Mouse (Mus musculus) heart, embryonic 12.5 days (tissue): ENCODE data around the gene E130308A19Rik. TPM values are rescaled to one million over a fixed set of nuclear protein-coding genes. Genes with fewer than 3 reads are reported as not detected.
A peak's percentile ranks its signal among the peaks of the same experiment; 100 is the strongest.

ENCODE experiments used
- ATAC-seq: fragments of 200-750 bp; cut with Nextera tagmentation; 2 replicates; pipeline ENCODE4 v1.8.0; 2017; ENCODE audit warnings: moderate TSS enrichment, moderate library complexity; ENCODE audit not compliant: insufficient number of reproducible peaks, low FRiP score
- H3K27ac ChIP-seq: fragments of 300-500 bp; sonication (generic); 2 replicates; pipeline ENCODE4 v1.5.1; 2016; ENCODE audit warnings: mild to moderate bottlenecking, moderate library complexity; ENCODE audit not compliant: poor library complexity, severe bottlenecking
- H3K27me3 ChIP-seq: fragments of 300-500 bp; sonication (generic); replicated peaks from 2 replicates; pipeline ENCODE4 v1.6.1; 2016; ENCODE audit warnings: mild to moderate bottlenecking, moderate library complexity
- H3K36me3 ChIP-seq: fragments of 300-500 bp; sonication (generic); 2 replicates; pipeline ENCODE4 v1.6.1; 2016; ENCODE audit warnings: mild to moderate bottlenecking, moderate library complexity
- H3K4me1 ChIP-seq: fragments of 300-500 bp; sonication (generic); replicated peaks from 2 replicates; pipeline ENCODE4 v1.6.1; 2016; ENCODE audit warnings: mild to moderate bottlenecking
- H3K4me2 ChIP-seq: fragments of 300-500 bp; sonication (generic); 2 replicates; pipeline ENCODE4 v1.6.1; 2016; ENCODE audit warnings: mild to moderate bottlenecking, moderate library complexity
- H3K4me3 ChIP-seq: fragments of 300-500 bp; sonication (generic); 2 replicates; pipeline ENCODE4 v1.5.1; 2016; ENCODE audit warnings: mild to moderate bottlenecking
- H3K9ac ChIP-seq: fragments of 300-500 bp; sonication (generic); 2 replicates; pipeline ENCODE4 v1.6.1; 2016; ENCODE audit warnings: mild to moderate bottlenecking, moderate library complexity
- H3K9me3 ChIP-seq: fragments of 300-500 bp; sonication (generic); replicated peaks from 2 replicates; pipeline ENCODE4 v1.6.1; 2016; ENCODE audit warnings: mild to moderate bottlenecking, moderate library complexity
- WGBS: fragments of 180-500 bp; shearing (Covaris S2); methylation state at CpG from one replicate; pipeline ENCODE4 v1.1.7; 2016; 5-methylcytosine and 5-hydroxymethylcytosine counted together
- polyA plus RNA-seq: library from polyadenylated mRNA; unstranded; fragments of >200 nt; fragmentation: Nextera tagmentation; extraction: Ambion mirVana; gene quantifications from 2 replicates; pipeline ENCODE4 v1.2.1, GENCODE M21; 2016

The E130308A19Rik gene
- 30.1 and 30.2 TPM in 2 replicates for polyA plus RNA-seq

DNA sequence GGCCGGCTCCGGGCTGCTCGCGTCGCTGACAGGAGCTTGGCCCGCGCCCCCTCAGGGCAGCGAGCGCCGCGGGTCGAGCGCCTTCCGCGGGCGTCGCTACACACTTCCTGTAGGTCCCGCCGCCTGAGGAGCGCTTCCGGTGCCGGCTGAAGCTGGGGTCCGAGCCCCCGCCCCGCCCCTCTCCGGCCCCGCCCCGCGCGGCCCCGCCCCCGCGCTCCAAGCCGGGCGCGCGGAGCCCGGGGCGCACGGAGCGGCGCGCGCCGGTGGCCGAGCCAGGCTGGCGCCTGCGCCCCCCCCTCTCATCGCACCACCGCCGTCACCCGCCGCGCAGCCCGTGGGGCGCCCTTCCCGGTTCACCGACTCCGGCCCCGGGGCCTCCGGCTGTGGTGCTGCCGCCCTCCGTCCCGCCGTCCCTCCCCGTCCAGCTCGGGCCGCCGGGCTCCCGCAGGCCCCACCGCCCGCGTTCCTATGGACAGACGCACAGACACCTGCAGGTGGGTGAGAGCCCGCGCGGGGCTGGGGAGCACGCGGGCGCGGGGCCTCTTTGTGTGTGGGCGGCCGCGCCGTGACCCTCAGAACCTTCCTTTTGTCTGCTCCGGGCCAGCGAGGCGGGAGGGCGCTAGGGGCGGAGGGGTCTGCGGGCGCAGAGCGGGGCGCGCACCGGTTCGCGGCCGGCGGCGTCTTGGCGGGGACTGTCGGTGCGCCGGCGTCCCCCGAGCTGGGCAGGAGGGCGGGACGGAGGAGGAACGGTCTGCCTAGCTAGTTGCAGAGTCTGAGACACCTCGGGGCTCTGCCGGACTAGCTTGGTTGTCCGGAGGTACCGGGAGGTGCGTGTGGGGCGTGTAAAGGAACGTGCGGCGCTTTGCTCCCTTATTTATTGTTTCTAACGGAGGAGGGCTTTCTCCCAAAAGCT lies at the start of gene E130308A19Rik:
Gene E130308A19Rik, plus strand, starts transcription at position 214 of the 913 bp plus-strand sequence.
- Histone ChIP-seq H3K4me3 (peak within 1 kb of the TSS; percentile 68), H3K4me2 (peak within 1 kb of the TSS; percentile 78), H3K36me3 (no peaks in the 10 kb centered on the region), H3K27ac (peak within 1 kb of the TSS; percentile 80), H3K9ac (peak within 1 kb of the TSS; percentile 79), H3K4me1 (peaks cover 23% of the 10 kb centered on the region), H3K9me3 (no peaks in the 10 kb centered on the region), H3K27me3 (no peaks in the 10 kb centered on the region)
- ATAC-seq, result peak; percentile 94
- under 1% methylated on average over 104 of the region's 120 CpGs for WGBS

DNA sequence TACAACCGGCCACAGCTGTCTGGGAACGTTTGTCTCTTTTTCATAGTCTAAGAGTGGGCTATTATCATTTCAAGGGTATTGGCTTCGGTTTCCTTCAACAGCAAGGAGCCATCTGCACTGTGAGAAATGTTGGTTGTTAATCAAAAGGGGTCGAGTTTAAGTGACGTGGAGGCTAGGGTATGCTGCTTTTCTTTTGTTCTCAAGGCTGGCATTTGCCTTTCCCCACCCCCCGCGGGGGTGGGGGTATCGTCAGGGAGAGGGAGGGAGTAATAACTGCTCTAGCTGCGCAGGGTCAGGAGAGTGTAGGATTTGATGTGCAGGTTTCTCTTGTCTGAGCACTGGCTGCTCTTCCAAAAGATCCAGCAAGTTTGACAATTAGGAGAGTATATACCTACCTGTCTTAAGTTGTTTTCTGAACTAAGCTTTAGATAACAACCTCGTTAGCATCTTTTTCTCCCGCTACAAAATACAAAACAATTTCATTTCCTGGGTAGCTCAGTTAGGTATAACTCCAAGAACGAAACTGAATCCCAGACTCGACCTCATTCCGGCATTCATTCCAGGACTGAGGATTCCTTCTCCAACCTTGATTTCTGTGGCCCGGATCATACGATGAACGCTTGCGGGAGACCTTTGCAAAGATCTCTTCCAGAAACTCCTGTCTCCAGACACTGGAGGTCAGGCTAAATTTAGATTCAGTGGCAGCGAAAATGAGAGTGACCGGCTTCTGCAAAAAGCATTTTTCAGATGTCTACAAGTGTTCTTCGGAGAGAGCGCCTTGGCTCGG lies 45.3 kb upstream of the E130308A19Rik start:
- Histone ChIP-seq H3K27me3 (no peaks in the 10 kb centered on the region), H3K27ac (peak overlapping the region; percentile 89), H3K9me3 (no peaks in the 10 kb centered on the region), H3K36me3 (no peaks in the 10 kb centered on the region), H3K4me3 (peak overlapping the region; percentile 78), H3K4me2 (peak overlapping the region; percentile 70), H3K9ac (peak overlapping the region; percentile 76), H3K4me1 (peaks cover 13% of the 10 kb centered on the region)
- ATAC-seq, result peak; percentile 39; the same call in 1 of the 2 replicates
- WGBS, result under 1% methylated on average over 23 of the region's 23 CpGs

DNA sequence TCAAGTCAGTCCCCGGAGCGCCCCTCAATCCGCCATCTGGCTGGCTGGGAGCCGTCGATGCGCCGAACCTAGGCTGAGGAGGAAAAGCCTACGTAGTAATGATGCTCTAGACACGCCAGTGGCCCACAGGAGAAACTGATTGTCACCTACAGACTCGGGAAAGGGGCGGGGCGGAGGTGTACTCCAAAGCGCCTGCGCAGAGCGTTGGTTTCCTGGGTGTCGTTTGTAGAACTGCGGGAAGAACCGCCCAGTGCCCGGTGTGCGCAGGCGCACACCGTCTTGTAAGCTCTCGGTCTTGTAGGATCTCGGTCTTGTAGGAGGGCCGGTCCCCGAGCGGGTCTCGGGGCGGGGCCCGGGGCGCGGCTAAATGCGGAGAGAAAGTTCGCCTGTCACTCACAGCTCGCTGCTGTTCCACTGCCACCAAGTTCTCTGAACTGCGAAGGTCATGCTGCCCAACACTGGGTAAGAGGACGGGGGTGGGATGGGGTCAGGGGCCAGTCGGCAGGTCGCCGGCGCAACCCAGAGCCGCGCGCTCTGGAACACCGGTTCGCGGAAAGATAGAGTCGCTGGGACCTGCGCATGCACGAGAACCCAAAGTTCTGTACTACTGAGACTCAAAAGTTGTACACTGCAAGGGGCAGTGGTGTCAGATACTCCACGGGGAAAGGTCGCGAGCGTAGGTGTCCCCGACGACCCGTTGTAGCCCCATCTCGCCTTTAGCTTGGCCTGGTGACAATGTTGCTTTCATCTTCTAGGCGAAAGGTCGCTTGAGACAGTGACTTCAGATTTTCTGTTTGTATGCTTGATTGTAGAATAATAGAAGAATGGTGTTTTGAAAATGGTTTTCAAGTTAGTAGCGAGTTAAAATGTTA lies 44.5 kb upstream of the E130308A19Rik start, which contains the start of gene Hsdl2:
Gene Hsdl2, plus strand, starts transcription at position 250 of the 872 bp plus-strand sequence.
- Histone ChIP-seq H3K27ac (peak within 1 kb of the TSS; percentile 89), H3K4me2 (peak within 1 kb of the TSS; percentile 70), H3K4me1 (peaks cover 13% of the 10 kb centered on the region), H3K4me3 (peak within 1 kb of the TSS; percentile 78), H3K9ac (peak within 1 kb of the TSS; percentile 76), H3K27me3 (no peaks in the 10 kb centered on the region), H3K9me3 (no peaks in the 10 kb centered on the region), H3K36me3 (no peaks in the 10 kb centered on the region)
- ATAC-seq, result peak; percentile 97
- under 1% methylated on average over 61 of the region's 61 CpGs for WGBS

DNA sequence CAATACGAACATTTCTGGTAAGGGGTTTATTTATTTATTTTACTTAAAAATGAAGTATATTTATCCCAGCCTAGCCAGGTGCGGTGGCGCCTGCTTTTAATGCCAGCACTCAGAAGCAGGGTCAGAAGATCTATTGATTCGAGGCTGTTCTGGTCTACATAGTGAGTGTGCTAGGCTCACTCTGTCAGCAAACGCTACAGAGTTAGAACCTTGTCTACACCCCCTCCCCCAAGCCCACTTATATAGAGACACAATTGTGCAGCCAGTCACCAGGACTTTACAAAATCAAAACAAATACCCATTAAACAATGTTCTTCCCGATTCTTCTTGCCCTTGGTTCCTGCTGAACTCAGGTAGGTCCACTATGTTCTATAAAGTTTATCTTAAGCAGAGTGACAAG lies 43.8 kb upstream of the E130308A19Rik start:
- no peak for ATAC-seq
- peak overlapping the region; percentile 76 for H3K9ac ChIP-seq
- peak overlapping the region; percentile 70 for H3K4me2 ChIP-seq
- H3K4me3 ChIP-seq, result peak overlapping the region; percentile 78
- H3K9me3 ChIP-seq, result no peaks in the 10 kb centered on the region
- 25% methylated on average over 6 of the region's 6 CpGs for WGBS
- no peak overlapping the region for H3K27ac ChIP-seq
- no peaks in the 10 kb centered on the region for H3K27me3 ChIP-seq
- H3K36me3 ChIP-seq, result no peaks in the 10 kb centered on the region
- peaks cover 13% of the 10 kb centered on the region for H3K4me1 ChIP-seq

DNA sequence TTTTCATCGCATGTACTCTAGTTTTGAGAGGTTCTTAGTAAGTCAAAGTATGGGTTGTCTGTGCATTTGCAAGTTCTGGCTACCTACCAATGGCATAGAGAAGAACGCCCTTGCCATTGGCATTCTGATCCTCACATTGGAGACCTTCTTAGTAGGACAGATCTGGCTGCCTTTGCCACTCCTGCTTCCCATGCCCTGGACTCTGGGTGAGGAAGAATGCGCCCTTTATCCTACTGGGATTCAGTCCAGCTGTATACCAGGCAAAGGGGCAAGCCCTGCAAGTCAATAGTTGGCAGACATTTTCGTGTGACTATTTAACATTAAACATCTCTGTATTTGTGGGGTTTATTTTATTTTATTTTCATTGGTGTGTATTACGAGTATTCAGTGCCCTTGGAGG lies 40.9 kb upstream of the E130308A19Rik start:
- Histone ChIP-seq H3K9ac (no peak overlapping the region), H3K4me2 (no peak overlapping the region), H3K27me3 (no peaks in the 10 kb centered on the region), H3K9me3 (no peaks in the 10 kb centered on the region), H3K36me3 (no peaks in the 10 kb centered on the region), H3K4me3 (no peak overlapping the region), H3K27ac (no peak overlapping the region), H3K4me1 (peaks cover 11% of the 10 kb centered on the region)
- ATAC-seq, result no peak
- WGBS, result 85% methylated on average over 5 of the region's 5 CpGs

DNA sequence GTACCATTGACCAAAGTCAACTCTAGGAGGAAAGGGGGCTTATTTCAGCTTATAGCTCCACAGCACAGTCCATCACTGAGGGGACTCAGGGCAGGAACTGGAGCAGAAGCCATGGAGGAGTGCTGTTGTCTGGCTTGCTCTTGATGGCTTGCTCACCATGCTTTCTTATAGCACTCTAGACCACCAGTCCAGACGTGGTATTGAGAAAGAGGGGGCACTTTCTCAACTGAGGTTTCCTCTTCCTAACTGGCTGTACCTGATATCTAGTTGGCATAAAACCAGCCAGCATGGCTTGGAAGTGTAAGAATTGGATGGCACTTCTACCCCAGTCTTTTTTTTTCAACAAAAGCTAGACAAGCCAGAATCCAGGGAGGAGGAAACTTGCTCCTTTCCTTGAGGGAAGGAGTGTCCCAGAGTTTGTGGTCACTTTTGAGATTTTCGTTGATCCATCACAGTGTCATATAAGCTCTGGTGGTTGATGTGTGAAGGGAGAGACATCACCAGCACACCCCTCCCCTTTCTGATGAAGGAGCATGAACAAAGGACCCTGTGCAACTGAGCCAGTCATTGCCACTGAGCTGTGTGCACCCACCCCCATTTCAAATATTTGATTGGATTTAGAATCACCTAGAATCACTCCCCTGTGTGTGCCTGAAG lies 38.7 kb upstream of the E130308A19Rik start:
- no peaks in the 10 kb centered on the region for H3K27me3 ChIP-seq
- no peak overlapping the region for H3K4me3 ChIP-seq
- H3K27ac ChIP-seq, result no peak overlapping the region
- ATAC-seq, result no peak
- no peaks in the 10 kb centered on the region for H3K9me3 ChIP-seq
- WGBS, result 58% methylated on average over 2 of the region's 2 CpGs
- H3K9ac ChIP-seq, result no peak overlapping the region
- no peak overlapping the region for H3K4me2 ChIP-seq
- H3K4me1 ChIP-seq, result 0 out of 2 replicates have a peak, but pooled peaks cover 4% of the 10 kb centered on the region
- H3K36me3 ChIP-seq, result no peaks in the 10 kb centered on the region

DNA sequence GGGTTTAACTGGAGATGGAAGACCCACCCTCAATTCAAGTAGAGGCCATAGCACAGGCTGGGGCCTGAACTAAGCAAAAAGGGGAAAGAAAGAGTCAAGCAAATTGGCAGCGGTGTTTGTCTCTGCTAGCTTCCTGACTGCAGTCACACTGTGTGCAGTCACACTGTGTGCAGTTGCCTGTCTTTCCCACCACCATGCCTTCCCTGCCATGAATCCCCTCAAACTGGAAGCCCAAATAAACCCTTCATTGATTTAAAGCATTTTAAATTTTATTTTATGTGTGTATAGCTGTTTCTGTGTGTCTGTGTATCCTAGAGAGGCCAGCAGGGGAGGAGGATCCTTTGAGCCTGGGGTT lies 38.2 kb upstream of the E130308A19Rik start:
- 0 out of 2 replicates have a peak, but pooled peaks cover 4% of the 10 kb centered on the region for H3K4me1 ChIP-seq
- H3K9ac ChIP-seq, result no peak overlapping the region
- no peak overlapping the region for H3K4me2 ChIP-seq
- 88% methylated on average over 1 of the region's 1 CpGs for WGBS
- H3K36me3 ChIP-seq, result no peaks in the 10 kb centered on the region
- H3K9me3 ChIP-seq, result no peaks in the 10 kb centered on the region
- no peak for ATAC-seq
- no peak overlapping the region for H3K4me3 ChIP-seq
- H3K27ac ChIP-seq, result no peak overlapping the region
- H3K27me3 ChIP-seq, result no peaks in the 10 kb centered on the region

DNA sequence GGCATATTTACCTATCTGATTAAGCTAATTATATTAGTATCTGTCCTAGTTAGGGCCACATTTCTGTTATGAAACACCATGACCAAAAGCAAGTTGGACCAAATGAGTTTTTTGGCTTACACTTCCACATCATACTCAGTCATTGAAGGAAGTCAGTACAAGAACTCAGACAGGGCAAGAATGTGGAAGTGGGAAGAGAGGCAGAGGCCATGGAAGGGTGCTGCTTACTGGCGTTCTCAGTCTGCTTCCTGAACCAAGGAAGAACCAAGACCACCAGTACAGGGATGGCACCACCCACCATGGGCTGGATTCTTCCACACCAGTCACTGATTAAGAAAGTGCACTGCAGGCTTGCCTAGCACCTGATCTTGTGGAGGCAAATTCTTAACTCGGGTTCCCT lies 31.4 kb upstream of the E130308A19Rik start:
- H3K36me3 ChIP-seq, result peaks cover 9% of the 10 kb centered on the region
- no peak overlapping the region for H3K4me3 ChIP-seq
- H3K4me1 ChIP-seq, result no peaks in the 10 kb centered on the region
- WGBS, result 67% methylated on average over 2 of the region's 2 CpGs
- H3K27ac ChIP-seq, result no peak overlapping the region
- H3K9me3 ChIP-seq, result no peaks in the 10 kb centered on the region
- no peak for ATAC-seq
- no peak overlapping the region for H3K4me2 ChIP-seq
- no peaks in the 10 kb centered on the region for H3K27me3 ChIP-seq
- H3K9ac ChIP-seq, result no peak overlapping the region

DNA sequence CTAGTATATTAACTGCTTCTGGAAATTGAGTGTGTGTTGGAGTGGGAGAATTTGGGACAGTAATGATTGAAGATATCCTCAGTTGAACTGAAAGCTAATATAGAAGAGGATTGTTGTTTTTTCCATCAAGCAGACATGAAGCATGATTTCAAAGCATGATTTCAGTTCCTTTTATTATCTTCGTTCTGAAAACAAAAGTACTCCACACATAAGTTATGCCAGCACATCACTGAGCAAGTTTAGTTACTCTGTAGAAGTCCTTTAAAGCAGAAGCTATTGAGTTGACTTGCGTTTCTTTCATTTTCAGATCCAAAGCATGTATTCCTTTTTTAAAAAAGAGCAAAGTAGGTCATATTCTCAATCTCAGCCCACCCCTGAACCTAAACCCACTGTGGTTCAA lies 29.5 kb upstream of the E130308A19Rik start:
- Histone ChIP-seq H3K27me3 (no peaks in the 10 kb centered on the region), H3K9me3 (no peaks in the 10 kb centered on the region), H3K36me3 (peaks cover 13% of the 10 kb centered on the region), H3K27ac (no peak overlapping the region), H3K9ac (no peak overlapping the region), H3K4me2 (no peak overlapping the region), H3K4me3 (no peak overlapping the region), H3K4me1 (no peaks in the 10 kb centered on the region)
- no peak for ATAC-seq
- 84% methylated on average over 2 of the region's 2 CpGs for WGBS

DNA sequence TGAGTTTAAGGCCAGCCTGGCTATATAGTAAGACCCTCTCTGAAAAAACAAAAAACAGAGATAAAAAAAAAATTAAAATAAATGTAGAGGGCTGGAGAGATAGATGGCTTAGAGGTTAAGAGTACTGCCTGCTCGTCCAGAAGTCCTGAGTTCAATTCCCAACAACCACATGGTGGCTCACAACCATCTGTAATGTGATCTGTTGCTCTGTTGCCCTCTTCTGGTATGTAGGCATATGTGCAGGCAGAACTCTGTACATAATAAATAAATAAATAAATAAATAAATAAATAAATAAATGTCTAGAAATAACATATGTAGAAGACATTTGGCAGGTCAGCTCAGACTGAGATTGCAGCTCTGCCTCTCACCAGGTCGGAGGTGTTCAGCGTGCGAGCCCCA lies 23.3 kb upstream of the E130308A19Rik start:
- Histone ChIP-seq H3K27me3 (no peaks in the 10 kb centered on the region), H3K4me2 (no peak overlapping the region), H3K9me3 (no peaks in the 10 kb centered on the region), H3K9ac (no peak overlapping the region), H3K4me1 (no peaks in the 10 kb centered on the region), H3K36me3 (peaks cover 11% of the 10 kb centered on the region), H3K4me3 (no peak overlapping the region), H3K27ac (no peak overlapping the region)
- 91% methylated on average over 4 of the region's 4 CpGs for WGBS
- ATAC-seq, result no peak
